Mouse (Mus musculus): ENCODE measurements at regions not wholly inside any gene's neighbourhood (a gene's known extent, or its start where the extent isn't known, plus 50 kb on each side); places are given as distances from the start of the nearest gene placed in this dataset.
A peak's percentile ranks its signal among the peaks of the same experiment; 100 is the strongest.

DNA sequence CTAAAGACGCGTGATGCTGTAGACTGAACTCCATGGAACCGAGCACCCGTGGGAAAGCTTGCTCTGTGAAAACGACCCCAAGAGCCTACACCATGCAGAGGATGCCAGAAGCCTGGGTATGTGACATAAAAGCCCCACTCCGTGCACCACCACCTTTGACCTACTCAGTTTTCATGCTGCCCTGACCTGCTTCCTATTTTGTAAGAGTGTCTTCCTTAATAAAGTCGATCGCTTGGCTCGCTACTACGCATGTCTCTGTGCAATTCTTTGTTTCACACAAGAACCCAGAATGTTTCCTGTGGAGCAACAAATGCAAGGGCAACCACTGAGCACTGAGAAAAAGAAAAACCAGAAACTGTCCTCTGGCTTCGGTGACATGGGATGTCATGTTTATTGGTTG lies 60.5 kb downstream of the Sec61b start:
- intact Hi-C loops (cut with DNase I), result no loop called here
- DNase-seq, result no peak

DNA sequence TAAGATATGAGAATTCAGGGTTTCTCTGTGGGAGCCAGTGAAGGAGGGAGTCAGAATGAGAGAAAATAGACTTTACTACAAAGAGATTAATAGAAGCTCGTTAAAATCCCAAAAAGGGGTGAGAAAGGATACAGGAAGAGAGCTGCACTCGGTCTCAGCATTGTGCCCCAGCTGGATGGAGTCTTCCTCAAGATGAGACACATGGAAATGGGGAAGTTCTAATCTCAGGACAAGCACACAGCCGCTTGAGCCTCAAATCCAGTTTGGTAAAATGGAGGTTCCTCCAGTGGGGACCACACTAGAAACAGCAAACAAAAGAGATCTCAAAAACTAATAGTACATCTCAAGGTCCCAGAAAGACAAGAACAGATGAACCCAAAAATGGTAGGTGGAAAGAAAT lies 93.2 kb downstream of the Sec61b start:
- intact Hi-C loops (cut with DNase I), result no loop called here
- no peak for DNase-seq

DNA sequence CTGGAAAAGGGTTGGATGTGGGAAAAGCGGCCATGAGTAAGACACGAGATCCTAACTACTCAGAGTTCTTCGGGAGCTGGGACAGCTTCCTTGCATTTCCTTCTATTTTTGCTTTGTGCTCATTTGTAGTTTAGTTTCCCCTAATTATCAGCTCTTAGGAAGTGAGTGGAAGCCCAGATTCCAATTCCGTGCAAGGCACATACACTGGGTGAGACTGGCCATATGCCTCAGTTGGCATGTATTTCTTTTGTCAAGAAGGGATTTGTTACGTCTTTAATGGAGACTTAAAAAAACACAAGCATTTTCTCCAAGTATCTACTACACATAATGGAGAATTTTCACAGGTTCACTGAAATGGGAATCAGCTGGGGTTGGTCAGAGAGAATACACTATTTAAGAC lies 96.4 kb downstream of the Sec61b start:
- intact Hi-C loops (cut with DNase I), result loop anchor here (5.0 to 10.0 kb wide), 2 partner anchors 69 to 564 kb away; no protein-coding TSS in a partner anchor

DNA sequence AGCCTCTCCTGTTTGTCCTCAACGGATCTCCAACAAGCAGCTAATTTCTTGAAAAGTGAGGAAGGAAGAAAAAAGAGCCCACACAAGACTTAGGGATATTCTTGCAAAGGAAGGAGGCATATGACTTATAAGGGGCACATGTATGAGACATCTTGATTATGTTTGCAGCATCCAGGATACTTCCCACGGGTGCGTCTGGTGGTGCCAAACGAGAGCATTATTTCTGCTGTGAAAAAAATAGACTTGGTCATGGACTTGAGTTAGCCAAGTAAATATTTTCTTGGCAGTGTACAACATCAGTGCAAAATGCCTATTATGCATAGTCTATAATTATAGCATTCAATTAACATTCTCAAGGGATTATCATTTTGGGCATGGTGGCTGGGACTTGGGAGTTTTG lies 101.6 kb downstream of the Sec61b start:
- intact Hi-C loops (cut with DNase I), result loop anchor here (5.0 to 10.0 kb wide), 2 partner anchors 139 to 559 kb away; no protein-coding TSS in a partner anchor

More for the DNA sequence above, 96.4 kb downstream of the Sec61b start:
- no peak for DNase-seq

DNA sequence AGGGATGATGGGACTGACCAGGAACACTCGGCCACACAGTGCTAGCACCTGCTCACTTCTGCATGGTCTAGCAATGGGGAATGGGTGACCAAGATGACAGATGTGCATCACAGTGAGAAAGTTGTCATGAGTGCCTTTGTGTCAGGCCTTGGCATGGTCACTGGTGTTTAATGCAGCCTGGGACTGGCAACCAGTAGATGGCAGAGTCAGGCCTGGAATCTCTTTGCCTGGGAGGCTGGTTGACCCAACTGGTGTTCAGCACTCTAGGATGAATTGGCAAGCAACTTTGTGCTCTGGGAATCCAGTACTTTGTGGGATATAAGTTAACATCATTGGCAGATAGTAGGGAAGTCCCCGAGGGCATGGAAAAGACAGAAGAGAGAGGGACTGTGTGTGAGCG lies 103.0 kb downstream of the Sec61b start:
- peak in 1 of 2 experiments; percentile 25 for DNase-seq
- intact Hi-C loops (cut with DNase I), result loop anchor here (5.0 to 10.0 kb wide), 2 partner anchors 140 to 557 kb away; no protein-coding TSS in a partner anchor

More for the DNA sequence above, 101.6 kb downstream of the Sec61b start:
- DNase-seq, result no peak

GRCm38 (mm10) chr4:47578637-47579036 lies 104.2 kb downstream of the Sec61b start:
- intact Hi-C loops (cut with DNase I), result loop anchor here (5.0 to 10.0 kb wide), 2 partner anchors 141 to 556 kb away; no protein-coding TSS in a partner anchor
- DNase-seq, result no peak

DNA sequence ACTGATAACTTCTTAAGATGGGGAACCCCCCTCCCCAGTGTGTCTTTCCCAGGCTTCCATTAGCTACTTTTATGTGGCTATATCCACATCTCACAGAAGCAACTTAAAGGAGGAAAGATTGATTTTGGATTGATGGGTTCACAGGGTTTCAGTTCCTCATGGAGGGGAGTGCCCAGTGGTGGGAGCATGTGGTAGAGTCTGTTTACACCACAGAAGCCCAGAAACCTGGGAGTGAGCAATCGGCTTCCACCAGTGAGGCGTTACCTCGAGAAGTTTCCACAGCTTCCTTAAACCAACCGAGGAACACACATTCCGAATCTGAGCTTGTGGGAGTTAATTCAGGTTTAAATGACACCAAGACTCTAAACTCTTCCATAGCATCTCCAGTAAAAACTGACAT lies 106.1 kb downstream of the Sec61b start:
- DNase-seq, result no peak
- intact Hi-C loops (cut with DNase I), result loop anchor here (5.0 kb wide), 1 partner anchor 467 kb away; the partner anchor contains the start of gene Nr4a3

GRCm38 (mm10) chr4:47587256-47587655 lies 112.8 kb downstream of the Sec61b start:
- intact Hi-C loops (cut with DNase I), result no loop called here
- DNase-seq, result peak; percentile 67 to 74

DNA sequence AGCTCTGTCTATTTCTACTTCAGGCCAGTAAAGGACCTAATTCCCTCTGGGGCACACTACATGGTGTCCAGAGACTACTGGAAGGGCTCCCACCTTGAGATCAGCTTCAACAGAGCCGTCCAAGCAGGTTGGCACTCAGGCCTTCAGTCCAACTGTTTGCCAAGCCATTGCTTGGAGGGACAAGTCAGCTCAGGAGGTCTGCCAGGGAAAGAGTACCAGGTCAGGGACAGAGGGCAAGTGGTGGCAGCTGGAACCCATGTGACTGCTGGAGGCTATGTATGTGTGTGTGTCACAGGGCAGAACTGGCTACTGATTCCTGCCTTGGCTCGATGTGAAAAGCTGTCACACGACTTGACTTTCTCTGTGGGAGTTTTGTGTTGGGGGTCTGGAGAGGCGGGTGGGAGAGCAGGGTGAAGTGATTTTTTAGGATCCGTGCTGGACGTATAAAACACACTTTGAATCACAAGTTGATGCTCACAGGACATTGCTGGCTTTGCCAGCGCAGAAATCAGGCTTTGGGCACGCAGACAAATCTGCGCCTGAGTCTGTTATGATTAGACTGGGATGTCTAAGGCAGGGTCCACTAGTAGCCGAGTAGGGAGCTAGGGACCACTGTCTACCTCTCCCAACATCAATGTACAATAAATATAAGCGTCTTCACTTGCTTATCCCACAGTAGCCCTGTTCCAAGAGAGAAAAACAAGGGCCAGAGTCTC lies 118.0 kb downstream of the Sec61b start:
- intact Hi-C loops (cut with DNase I), result loop anchor here (5.0 kb wide), 1 partner anchor 80 kb away; no protein-coding TSS in a partner anchor
- DNase-seq, result peak; percentile 49 to 64

GRCm38 (mm10) chr4:47593155-47593554 lies 118.7 kb downstream of the Sec61b start:
- intact Hi-C loops (cut with DNase I), result loop anchor here (5.0 kb wide), 1 partner anchor 79 kb away; no protein-coding TSS in a partner anchor

GRCm38 (mm10) chr4:47594171-47594570 lies 119.7 kb downstream of the Sec61b start:
- intact Hi-C loops (cut with DNase I), result loop anchor here (1.0 to 5.0 kb wide), 3 partner anchors 78 to 451 kb away; partner anchors contain the start of gene Nr4a3
- peak in 1 of 2 experiments; percentile 20 for DNase-seq

More at GRCm38 (mm10) chr4:47593155-47593554, 118.7 kb downstream of the Sec61b start:
- no peak for DNase-seq

- intact Hi-C loops (cut with DNase I), result loop anchor here (2.0 kb wide), 1 partner anchor 449 kb away; the partner anchor contains the start of gene Nr4a3
- peak; percentile 48 to 55 for DNase-seq
Observed at GRCm38 (mm10) chr4:47595841-47596240, 121.4 kb downstream of the Sec61b start.

DNA sequence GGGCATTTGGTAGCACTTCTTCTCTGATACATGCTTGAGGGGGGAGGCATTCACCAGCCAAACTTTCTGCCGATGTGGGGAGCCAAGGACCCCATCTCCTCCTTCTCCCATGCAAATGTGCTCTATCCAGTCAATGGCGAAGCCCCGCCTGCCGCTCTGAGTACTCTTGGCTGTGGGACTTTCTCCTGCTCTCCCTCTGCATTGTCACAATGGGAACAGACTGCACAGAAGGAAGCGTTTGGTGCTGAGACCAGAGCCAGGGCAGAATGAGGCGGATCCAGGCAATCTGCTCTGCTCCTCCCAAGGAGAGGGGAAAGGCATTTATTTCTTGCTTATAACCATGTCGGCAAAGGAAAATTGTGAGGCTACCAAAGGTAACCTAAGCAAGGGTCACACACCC lies 123.1 kb downstream of the Sec61b start:
- DNase-seq, result no peak
- intact Hi-C loops (cut with DNase I), result no loop called here

GRCm38 (mm10) chr4:47598216-47598615 lies 123.8 kb downstream of the Sec61b start:
- DNase-seq, result no peak
- intact Hi-C loops (cut with DNase I), result no loop called here

GRCm38 (mm10) chr4:47601301-47602070 lies 127.0 kb downstream of the Sec61b start:
- DNase-seq, result peak in 1 of 2 experiments; percentile 42
- intact Hi-C loops (cut with DNase I), result no loop called here

GRCm38 (mm10) chr4:47603378-47603777 lies 128.9 kb downstream of the Sec61b start:
- intact Hi-C loops (cut with DNase I), result no loop called here
- DNase-seq, result no peak

- DNase-seq, result peak; percentile 38 to 50
- intact Hi-C loops (cut with DNase I), result no loop called here
Observed at GRCm38 (mm10) chr4:47603847-47604397, 129.5 kb downstream of the Sec61b start.

DNA sequence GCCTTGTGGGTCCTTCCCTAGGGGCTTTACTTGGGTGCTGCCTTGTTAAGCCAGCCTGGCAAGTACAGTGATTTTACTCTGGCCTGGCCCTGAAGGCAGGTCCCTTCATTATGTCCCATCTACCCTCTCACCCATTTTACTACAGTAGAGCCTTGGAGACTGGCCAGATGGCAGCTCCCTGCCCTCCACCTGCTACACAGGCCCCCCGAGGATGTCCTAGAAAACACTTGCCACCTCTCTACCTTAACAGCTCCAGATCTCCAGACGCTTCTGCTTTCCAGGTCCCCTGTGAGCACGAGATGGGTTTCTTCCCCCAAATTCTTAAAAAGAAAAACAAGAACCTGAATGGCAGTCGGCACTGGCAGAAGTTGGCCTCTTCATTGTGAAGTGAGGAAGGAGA lies 131.2 kb downstream of the Sec61b start:
- no peak for DNase-seq
- intact Hi-C loops (cut with DNase I), result loop anchor here (5.0 kb wide), 1 partner anchor 52 kb away; no protein-coding TSS in a partner anchor

DNA sequence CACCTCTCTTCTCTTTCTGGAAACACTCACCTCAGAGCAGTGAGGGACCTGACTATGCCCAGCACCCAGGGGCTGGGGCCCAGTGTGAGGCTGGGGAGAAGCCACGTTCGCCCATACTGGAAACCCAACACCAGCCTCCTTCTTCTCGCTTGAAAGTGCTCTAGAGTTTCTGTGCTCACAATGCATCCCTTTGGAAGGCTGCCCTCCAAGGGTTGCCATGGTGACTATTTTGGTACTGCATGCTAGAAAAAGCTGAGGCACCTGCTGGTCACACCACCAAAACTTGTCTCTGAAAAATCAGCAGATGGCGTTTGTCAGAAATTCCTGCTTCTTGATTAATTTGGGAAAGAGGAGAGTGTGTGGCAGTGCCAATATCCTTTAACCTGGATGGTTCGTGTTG lies 134.2 kb downstream of the Sec61b start:
- no peak for DNase-seq
- intact Hi-C loops (cut with DNase I), result loop anchor here (5.0 kb wide), 1 partner anchor 49 kb away; no protein-coding TSS in a partner anchor

GRCm38 (mm10) chr4:47610913-47611312 lies 136.5 kb downstream of the Sec61b start:
- intact Hi-C loops (cut with DNase I), result no loop called here
- DNase-seq, result no peak

DNA sequence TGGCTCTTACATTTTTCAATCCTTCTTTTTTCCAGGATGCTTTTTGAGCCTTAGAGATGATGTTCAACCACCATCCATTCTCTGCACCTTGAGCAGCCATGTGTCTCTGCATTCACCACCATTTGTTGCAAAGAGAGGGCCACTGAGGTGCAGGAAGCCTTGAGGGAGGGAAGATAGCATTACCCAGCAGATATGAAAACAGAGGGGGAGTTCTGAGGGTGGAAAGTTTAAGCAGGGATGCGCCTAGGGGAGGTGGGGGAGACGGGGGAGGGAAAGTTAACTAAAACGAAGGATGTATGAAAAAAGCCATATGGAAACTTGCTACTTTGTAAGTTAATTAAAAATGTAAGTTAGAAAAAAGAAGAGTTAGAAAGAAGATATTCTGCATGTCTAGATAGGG lies 142.1 kb downstream of the Sec61b start:
- intact Hi-C loops (cut with DNase I), result no loop called here
- DNase-seq, result no peak
